Mouse (Mus musculus) ES-E14 (cell line): ENCODE measurements around the gene Wdr66. TPM values are rescaled to one million over a fixed set of nuclear protein-coding genes. Genes with fewer than 3 reads are reported as not detected.

Source experiments
- DNase-seq: peaks from one replicate; pipeline ENCODE4 v3.0.0-alpha.2; 2013; ENCODE audit warnings: low read depth, low spot score
- H3K27ac ChIP-seq: 2 replicates; pipeline ENCODE4 v1.5.1; 2012; ENCODE audit warnings: low read depth, mild to moderate bottlenecking, low read length, moderate library complexity, mixed read lengths; ENCODE audit not compliant: poor library complexity, insufficient read depth, severe bottlenecking
- H3K36me3 ChIP-seq: 2 replicates; pipeline ENCODE4 v1.6.1; 2012; ENCODE audit warnings: mild to moderate bottlenecking, low read length, moderate library complexity, mixed read lengths; ENCODE audit not compliant: control insufficient read depth, poor library complexity, insufficient read depth, severe bottlenecking
- H3K4me1 ChIP-seq, 2 experiments: fragments of 150-350 bp in 1 of 2; sonication (generic) in 1 of 2; 2 replicates each; pipeline ENCODE4 v1.6.1; 2012; ENCODE audit warnings: low read length in 2 of 2, mild to moderate bottlenecking in 1 of 2, mixed read lengths in 1 of 2; ENCODE audit not compliant: control insufficient read depth in 2 of 2, insufficient read depth in 2 of 2, poor library complexity in 1 of 2
- H3K4me3 ChIP-seq, 2 experiments: fragments of 150-350 bp in 1 of 2; sonication (generic) in 1 of 2; 2 replicates each; pipeline ENCODE4 v1.5.1; 2012; ENCODE audit warnings: low read length in 2 of 2, low read depth in 1 of 2, mild to moderate bottlenecking in 1 of 2, mixed read lengths in 1 of 2; ENCODE audit not compliant: insufficient read depth in 1 of 2, poor library complexity in 1 of 2, severe bottlenecking in 1 of 2
- H3K9ac ChIP-seq: 2 replicates; pipeline ENCODE4 v1.6.1; 2012; ENCODE audit warnings: low read depth, mild to moderate bottlenecking, low read length, mixed read lengths; ENCODE audit not compliant: poor library complexity, insufficient read depth, severe bottlenecking
- H3K9me3 ChIP-seq: fragments of 150-350 bp; sonication (generic); 2 replicates; pipeline ENCODE4 v1.6.1; 2012; ENCODE audit warnings: low read depth, mild to moderate bottlenecking, low read length; ENCODE audit not compliant: control insufficient read depth, insufficient read depth
- CHD2 ChIP-seq: IDR thresholded peaks from 2 replicates; pipeline ENCODE4 v1.6.1; 2014; ENCODE audit warnings: mild to moderate bottlenecking, low read depth, low read length, inconsistent platforms
- HCFC1 ChIP-seq: IDR thresholded peaks from 2 replicates; pipeline ENCODE4 v1.6.1; 2012; ENCODE audit warnings: low read length, inconsistent platforms, borderline replicate concordance; ENCODE audit not compliant: insufficient read depth
- MAFK ChIP-seq: IDR thresholded peaks from 2 replicates; pipeline ENCODE4 v1.6.1; 2014; ENCODE audit warnings: mild to moderate bottlenecking, low read depth, low read length, inconsistent platforms; ENCODE audit not compliant: insufficient read depth
- ZC3H11A ChIP-seq: IDR thresholded peaks from 2 replicates; pipeline ENCODE4 v1.6.1; 2012; ENCODE audit warnings: low read depth, mild to moderate bottlenecking, inconsistent platforms, low read length, borderline replicate concordance
- ZNF384 ChIP-seq: IDR thresholded peaks from 2 replicates; pipeline ENCODE4 v1.6.1; 2012; ENCODE audit warnings: low read depth, low read length, inconsistent platforms
- in situ Hi-C, 2 experiments: fragments of 600-800 bp; cut with MboI; formaldehyde crosslinking; loops; one replicate each; pipeline ENCODE4 v1.15.1; 2025; ENCODE audit warnings: low sequenced_read_pairs in 2 of 2, inconsistent platforms in 1 of 2; ENCODE audit not compliant: unreplicated experiment in 2 of 2
- total RNA-seq: library from RNA; depleted of rRNA; stranded (reverse); fragments of 300-350 nt; gene quantifications from 2 replicates; pipeline ENCODE4 v1.2.3, GENCODE M21; 2012; rRNA removed

Gene Wdr66
- total RNA-seq, 1 experiment = 0.36 TPM

GRCm38 (mm10) chr5:123375262-123375661 is 123.4 kb downstream of the Wdr66 start:
- in situ Hi-C loops = no loop called here
- DNase-seq = peak; percentile 62
- Histone ChIP-seq H3K9ac (no peak overlapping the region; the same call in 1 of the 2 replicates), H3K4me3 (no peak overlapping the region), H3K4me1 (peaks cover 7 to 37% of the 10 kb centered on the region in 2 experiments), H3K36me3 (peaks cover 17% of the 10 kb centered on the region), H3K9me3 (no peaks in the 10 kb centered on the region), H3K27ac (peak overlapping the region; percentile 97)
- TF ChIP-seq MAFK (no peak), CHD2 (no peak), ZC3H11A (no peak), ZNF384 (no peak), HCFC1 (no peak)

GRCm38 (mm10) chr5:123375793-123376452 is 124.0 kb downstream of the Wdr66 start:
- H3K4me1 ChIP-seq = peaks cover 7 to 32% of the 10 kb centered on the region in 2 experiments
- peak overlapping the region in 1 of 2 experiments; percentile 61; a peak in 1 of 4 replicates for H3K4me3 ChIP-seq
- DNase-seq = peak; percentile 65
- TF ChIP-seq ZNF384 (no peak), MAFK (no peak), HCFC1 (no peak), CHD2 (peak; percentile 28), ZC3H11A (no peak)
- in situ Hi-C loops = no loop called here
- H3K9me3 ChIP-seq = no peaks in the 10 kb centered on the region
- peak overlapping the region; percentile 7; the same call in 1 of the 2 replicates for H3K9ac ChIP-seq
- peaks cover 12% of the 10 kb centered on the region for H3K36me3 ChIP-seq
- H3K27ac ChIP-seq = peak overlapping the region; percentile 97

DNA sequence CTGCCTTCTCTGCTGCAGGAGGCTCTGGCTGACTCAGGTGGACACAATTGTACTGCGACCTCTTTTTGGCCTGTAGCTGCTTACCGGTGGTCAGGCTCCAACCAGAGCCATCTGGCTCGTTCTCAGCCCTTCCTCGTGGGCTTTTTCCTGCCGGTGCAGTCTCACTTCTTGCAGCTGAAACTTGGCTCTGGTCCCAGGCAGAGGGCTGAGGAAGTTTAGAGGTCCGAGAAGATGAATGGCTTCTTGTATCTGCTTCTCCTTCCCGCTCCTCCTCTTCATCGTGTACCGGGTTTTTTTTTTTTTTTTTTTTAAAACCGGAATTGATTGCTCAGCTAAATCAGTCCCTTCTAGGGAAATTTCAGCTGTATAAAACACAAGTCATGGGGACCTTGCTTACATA is 124.7 kb downstream of the Wdr66 start:
- peaks cover 7 to 27% of the 10 kb centered on the region in 2 experiments for H3K4me1 ChIP-seq
- peak overlapping the region; percentile 97 for H3K27ac ChIP-seq
- no peak for DNase-seq
- H3K4me3 ChIP-seq = peak overlapping the region; percentile 38 to 61; a peak in 3 of 4 replicates
- peaks cover 9% of the 10 kb centered on the region for H3K36me3 ChIP-seq
- in situ Hi-C loops = no loop called here
- peak overlapping the region; percentile 76 for H3K9ac ChIP-seq
- TF ChIP-seq MAFK (0 out of 2 replicates have a peak, but pooled peaks have one; percentile 26), ZNF384 (peak; percentile 72; the same call in 1 of the 2 replicates), CHD2 (no peak)
- no peaks in the 10 kb centered on the region for H3K9me3 ChIP-seq

Other genes with a start within 250 kb of the Wdr66 start
- gene Orai1, start 237.0 kb upstream of the Wdr66 start, total RNA-seq = 20.0 and 33.4 TPM in 2 replicates
- 0.62 and 0.63 TPM in 2 replicates for gene Morn3, start 205.1 kb upstream of the Wdr66 start, total RNA-seq
- 21.9 and 29.4 TPM in 2 replicates for gene Tmem120b, start 183.7 kb upstream of the Wdr66 start, total RNA-seq
- 2.3 and 2.5 TPM in 2 replicates for gene Rhof, start 119.4 kb upstream of the Wdr66 start, total RNA-seq
- gene Setd1b, start 109.9 kb upstream of the Wdr66 start, total RNA-seq = 7.6 and 9.8 TPM in 2 replicates
- gene Psmd9, start 82.7 kb upstream of the Wdr66 start, total RNA-seq = 22.9 and 27.0 TPM in 2 replicates
- gene Hpd, start 69.4 kb upstream of the Wdr66 start, total RNA-seq = not detected in 2 replicates
- gene Bcl7a, start 91.7 kb downstream of the Wdr66 start, total RNA-seq = 8.0 and 13.7 TPM in 2 replicates
- gene Mlxip, start 142.7 kb downstream of the Wdr66 start, total RNA-seq = 8.0 and 8.2 TPM in 2 replicates
- gene Lrrc43, start 237.2 kb downstream of the Wdr66 start, total RNA-seq = 0.16 TPM in 1 of 2 replicates, not detected in the other
- gene Il31, start 237.4 kb downstream of the Wdr66 start, total RNA-seq = not detected in 2 replicates